Mouse (Mus musculus): ENCODE data around the gene Armh3.
A peak's percentile ranks its signal among the peaks of the same experiment; 100 is the strongest.
"Not testable (repeated sequence)": the region's sequence is repeated elsewhere in the genome, so short reads cannot be mapped to it uniquely, and the experiment has no call there.

Gene Armh3

DNA sequence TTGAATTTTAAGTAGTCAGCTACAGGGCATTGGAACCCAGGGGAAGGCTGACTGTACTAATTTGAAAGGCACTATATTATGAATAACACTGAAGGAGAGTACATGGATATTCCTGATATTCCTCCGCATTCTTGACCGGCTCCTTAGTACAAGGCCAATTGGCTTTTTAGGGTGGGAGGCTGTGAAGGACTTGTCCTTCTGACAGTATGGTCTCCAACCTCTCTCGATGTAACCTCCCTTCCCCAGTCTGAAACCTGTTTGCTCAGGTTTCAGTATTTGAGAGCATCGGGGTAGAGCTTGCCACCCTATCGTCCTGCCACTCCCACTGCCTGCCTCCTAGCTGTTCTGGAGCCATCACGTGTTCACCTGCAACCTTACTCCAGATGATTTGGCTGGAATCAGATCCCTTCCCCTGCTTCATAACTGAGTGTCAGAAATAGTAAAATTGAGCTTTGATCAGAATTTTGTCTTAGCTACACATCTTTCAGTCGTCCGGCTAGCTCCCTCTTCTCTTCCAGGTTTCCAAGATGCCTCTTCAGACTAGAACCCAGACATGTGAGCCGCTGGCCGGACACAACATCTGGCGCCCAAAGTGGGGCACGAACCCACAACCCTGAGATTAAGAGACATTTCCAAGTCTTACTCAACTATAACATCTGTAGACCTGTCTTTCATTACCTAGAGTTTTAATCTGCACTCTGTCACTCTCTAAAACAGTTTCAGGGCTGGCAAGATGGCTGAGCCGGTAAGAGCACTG is 4.1 kb downstream of the Armh3 start:
- ATAC-seq (ENCODE audit: insufficient number of reproducible peaks, low FRiP score, low TSS enrichment), result no peak

DNA sequence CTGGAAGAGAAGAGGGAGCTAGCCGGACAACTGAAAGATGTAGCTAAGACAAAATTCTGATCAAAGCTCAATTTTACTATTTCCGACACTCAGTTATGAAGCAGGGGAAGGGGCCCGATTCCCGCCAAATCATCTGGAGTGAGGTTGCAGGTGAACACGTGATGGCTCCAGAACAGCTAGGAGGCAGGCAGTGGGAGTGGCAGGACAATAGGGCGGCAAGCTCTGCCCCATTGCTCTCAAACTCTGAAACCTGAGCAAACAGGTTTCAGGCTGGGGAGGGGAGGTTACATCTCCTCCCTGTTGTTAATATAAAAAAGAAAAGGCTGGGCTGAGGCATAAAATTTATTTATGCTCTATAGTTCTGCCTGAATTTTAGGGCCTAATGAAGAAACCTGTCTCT is 4.8 kb downstream of the Armh3 start:
- ATAC-seq (ENCODE audit: insufficient number of reproducible peaks, low FRiP score, low TSS enrichment), result not testable (repeated sequence)

DNA sequence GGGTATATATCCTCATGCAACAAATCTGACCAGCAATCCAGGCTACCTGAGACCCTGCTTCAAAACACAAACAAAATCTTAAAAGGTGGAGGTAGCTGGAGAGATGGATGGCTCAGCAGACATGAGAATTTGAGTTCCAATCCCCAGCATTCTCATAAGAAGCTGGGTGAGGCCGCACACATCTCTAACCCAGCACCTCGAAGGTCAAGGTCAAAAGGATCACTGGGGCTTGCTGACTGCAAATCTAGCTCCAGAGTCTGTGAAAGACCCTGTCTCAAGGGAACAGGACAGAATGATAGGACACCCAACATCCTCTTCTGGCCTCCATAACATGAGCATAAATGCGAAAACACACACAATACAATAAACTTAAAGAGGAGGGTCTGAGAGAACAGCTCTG is 7.1 kb downstream of the Armh3 start:
- no peak for ATAC-seq (ENCODE audit: insufficient number of reproducible peaks, low FRiP score, low TSS enrichment)

DNA sequence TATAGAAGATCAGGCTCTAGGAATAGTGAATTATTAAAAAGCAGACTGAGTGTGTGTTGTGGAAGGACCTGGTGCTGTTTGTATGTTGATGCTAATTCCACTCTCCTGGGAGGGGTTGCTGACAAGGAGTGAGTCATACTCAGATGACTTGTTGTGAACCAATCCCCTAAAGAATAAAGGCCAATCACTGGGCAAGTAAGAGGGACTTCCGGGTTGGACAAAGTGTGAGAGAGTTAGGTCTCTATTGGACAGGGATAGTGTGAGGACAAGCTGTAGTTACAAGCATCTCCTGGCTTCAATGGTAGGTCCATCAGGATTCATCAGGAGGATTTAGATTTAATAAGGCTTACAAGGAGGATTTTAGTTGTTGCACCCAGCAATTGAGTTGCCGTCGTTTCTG is 10.1 kb downstream of the Armh3 start:
- ATAC-seq (ENCODE audit: insufficient number of reproducible peaks, low FRiP score, low TSS enrichment), result no peak

DNA sequence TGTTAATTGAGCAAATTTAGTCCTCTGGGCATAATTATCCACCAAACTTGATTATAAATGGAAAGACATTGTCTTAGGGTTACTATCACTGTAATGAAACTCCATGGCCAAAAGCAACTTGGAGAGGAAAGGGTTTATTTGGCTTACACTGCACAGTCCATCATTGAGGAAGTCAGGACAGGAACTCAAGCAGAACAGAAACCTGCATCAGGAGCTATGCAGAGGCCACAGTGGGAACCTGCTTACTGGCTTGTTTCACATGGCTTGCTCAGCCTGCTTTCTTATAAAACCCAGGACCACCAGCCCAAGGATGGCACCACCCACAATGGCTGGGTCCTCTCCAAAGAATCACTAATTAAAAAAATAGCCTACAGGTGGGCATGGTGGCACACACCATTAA is 13.9 kb downstream of the Armh3 start:
- ATAC-seq (ENCODE audit: insufficient number of reproducible peaks, low FRiP score, low TSS enrichment), result no peak

DNA sequence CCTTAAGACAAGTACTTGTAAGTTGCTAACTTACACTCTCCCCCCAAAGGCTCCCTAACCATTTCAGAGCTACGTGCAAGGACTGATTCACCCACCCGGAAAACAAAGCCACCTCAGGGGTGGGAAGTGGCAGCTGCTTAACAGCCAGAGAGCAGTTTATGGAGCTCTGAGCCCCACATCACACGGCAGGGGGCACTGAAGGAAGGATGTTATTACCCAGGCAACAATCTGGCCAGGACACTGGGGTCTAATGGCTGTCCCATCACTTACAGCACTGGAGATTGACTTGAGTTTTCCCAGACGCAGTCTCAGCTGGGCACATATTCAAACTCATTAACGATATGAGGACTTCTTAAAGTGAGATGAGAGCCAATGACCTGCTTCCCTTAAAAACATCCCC is 37.5 kb downstream of the Armh3 start:
- ATAC-seq (ENCODE audit: insufficient number of reproducible peaks, low FRiP score, low TSS enrichment), result no peak

DNA sequence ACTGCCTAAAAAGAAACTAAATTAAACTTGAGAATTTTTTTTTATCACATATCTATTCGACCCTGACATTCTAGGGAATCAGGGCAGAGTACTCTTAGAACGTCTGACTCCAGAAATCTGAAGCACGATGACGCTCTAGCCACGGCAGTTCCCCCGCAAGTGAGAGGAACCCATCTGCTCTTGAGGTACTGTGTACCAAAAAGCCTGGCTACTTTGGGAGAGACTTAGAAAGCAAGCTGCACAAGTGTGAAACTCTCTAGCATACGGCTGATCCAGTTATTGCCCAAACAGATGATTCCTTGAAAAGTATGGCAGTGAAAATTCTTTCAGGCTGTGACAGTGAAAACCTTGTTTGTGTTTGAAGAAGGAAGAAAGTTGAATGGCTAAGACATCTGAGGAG is 41.6 kb downstream of the Armh3 start:
- ATAC-seq (ENCODE audit: insufficient number of reproducible peaks, low FRiP score, low TSS enrichment), result no peak

DNA sequence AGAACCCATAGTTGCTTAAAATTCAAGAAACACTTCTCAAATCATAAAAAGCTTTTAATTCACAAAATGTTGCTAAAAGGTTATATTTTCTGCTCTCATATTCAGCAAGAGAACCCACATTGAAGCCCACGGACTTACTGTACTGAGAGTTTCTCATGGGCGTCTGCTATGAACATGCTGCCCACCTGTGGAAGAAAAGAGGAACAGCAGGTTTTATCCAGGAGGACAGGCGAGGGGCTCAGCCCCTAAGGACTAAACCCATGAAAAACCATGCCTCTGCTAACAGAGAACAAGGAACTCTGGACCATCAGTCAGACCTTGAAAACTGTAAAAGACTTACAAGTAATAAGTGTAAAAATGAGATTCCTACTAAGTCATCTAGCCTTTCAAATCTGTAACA is 45.0 kb downstream of the Armh3 start:
- no peak for ATAC-seq (ENCODE audit: insufficient number of reproducible peaks, low FRiP score, low TSS enrichment)

DNA sequence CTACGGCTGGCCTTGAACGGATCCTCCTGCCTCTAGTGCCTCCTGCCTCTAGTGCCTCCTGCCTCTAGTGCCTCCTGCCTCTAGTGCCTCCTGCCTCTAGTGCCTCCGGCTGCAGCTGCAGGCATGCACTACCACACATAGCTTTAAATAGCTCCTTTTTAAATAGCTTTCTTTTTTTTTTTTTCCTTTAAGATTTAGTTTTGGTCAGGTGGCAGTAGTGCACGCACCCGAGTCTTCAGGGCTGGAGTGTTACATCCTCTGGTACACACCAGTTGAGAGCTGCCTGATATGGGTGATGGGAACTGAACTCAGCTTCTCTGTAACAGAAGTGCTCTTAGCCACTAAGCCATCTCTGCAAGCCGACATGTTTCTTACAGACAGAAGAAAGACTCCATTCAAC is 49.1 kb downstream of the Armh3 start:
- ATAC-seq (ENCODE audit: insufficient number of reproducible peaks, low FRiP score, low TSS enrichment), result no peak

DNA sequence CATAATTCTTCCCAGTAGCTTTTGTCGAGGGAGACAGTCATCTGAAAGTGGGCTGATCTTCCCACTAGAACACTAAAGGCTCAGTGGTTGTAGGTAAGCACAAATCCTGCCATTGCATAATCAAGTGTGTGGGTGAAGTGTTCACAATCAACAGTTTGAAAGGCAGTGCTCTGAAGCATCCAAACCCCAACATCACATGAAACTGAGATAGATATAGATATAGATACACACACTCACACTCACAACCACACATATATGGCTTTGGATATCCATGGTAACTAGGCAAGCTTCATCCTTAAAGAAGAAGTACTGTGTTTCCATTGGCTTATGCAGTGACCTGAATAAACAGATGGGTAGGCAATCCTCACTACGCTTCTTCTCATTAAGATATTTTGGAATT is 50.5 kb downstream of the Armh3 start:
- no peak for ATAC-seq (ENCODE audit: insufficient number of reproducible peaks, low FRiP score, low TSS enrichment)

DNA sequence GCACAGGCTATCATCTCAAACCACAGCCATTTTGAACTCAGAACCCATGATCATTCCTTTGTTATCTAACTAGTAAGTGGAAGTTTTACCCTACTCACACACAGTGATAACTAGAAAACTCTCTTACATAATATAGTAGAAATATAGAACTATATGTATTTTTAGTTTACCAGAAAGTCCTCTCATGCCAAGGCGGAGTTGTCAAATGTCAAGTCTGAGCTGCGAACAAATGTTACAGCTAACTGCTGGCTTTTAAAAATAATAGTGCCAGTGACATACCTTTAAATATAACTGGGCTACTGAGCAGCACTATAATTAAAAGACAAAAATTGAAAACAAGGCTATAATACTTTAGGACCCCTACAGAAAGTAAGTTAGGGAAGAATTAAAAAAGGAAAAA is 51.0 kb downstream of the Armh3 start:
- ATAC-seq (ENCODE audit: insufficient number of reproducible peaks, low FRiP score, low TSS enrichment), result no peak

DNA sequence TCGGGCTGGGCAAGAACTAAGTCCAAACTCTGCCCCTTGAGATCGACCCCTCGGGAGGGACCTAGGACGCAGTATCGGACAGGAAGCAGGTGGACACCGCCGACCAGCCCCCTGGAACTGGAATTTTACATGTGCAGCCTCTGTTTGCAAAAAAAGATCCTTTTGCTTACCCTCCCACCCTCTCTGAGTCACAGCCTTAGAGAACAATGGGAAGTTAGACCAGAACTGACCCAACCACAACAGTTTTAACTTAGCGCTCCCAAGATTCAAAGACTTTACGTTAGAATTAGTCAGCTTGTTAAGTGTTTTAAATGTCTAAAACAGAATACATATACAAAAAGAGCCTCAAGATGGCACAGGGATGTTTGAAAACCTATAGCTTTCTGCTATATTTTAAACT is 51.7 kb downstream of the Armh3 start:
- ATAC-seq (ENCODE audit: insufficient number of reproducible peaks, low FRiP score, low TSS enrichment), result no peak

DNA sequence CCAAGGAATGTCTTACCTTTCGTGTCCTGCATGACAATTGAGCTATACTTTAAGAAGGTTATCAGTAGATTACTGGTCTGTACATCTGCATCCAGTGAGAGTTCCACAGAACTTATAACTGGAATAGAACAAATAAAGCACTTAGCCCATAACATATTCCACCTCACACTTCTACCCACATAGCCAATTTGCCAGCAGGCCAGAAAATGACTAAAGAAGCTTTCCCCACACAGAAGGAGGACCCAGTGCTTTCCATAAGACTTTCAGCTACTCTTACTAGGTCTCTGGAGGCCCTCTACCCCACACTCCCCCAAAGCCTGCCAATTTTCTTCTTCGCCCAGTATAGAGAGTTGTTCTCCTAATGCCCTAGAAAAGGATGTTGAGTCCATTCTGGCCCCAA is 52.3 kb downstream of the Armh3 start:
- no peak for ATAC-seq (ENCODE audit: insufficient number of reproducible peaks, low FRiP score, low TSS enrichment)

DNA sequence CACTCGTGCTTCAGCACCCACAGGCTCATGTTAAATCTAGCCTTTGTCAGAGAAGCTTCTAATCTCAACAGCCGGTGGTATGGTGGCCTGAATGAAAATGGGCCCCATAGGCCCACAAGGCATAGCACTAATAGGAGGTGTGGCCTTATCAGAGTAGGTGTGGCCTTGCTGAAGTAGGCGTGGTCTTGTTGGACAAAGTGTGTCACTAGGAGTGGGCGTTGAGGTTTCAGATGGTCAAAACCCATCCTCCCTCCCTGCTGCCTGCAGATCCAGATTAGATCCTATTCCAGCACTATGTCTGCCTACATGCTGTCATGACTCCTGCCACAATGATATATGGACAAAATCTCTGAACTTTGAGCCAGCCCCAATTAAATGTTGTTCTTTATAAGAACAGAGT is 54.5 kb downstream of the Armh3 start:
- no peak for ATAC-seq (ENCODE audit: insufficient number of reproducible peaks, low FRiP score, low TSS enrichment)

DNA sequence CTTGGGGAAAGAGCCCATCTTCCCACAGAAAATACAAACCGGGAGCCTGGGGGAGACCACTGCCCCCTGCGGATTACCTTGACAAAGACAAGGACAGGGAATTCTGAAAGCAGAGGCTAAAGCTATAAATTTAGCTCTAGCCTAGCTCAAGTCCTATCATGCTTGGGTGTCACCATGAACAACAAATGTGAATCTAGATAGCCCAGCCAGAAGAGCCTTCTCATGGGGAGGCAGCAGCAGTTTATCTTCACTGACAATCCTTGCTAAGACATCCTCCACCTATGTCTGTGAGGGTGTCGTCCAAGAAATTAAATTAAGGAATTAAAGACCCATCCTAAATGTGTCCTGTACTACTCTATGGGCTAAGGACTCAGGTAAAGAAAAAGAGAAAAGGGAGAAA is 60.2 kb downstream of the Armh3 start:
- no peak for ATAC-seq (ENCODE audit: insufficient number of reproducible peaks, low FRiP score, low TSS enrichment)

DNA sequence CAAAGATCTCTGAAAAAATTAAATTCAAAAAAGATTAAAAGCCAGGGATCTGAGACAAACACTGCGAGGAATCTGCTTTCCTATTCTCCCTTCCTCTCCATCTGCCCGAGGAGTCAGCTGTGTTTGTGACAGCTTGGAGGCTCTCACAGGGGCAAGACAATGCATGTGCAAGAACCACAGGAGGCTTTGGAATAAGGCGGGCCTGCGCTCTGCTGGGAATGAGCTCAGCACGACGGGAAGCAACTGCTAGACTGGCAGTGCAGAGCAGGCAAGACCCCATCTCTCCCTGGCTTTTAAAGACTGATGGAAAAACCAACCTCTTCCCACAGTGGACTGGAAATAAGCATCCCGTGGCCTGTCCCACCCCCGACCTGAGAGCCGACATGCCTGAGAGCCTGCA is 60.8 kb downstream of the Armh3 start:
- ATAC-seq (ENCODE audit: insufficient number of reproducible peaks, low FRiP score, low TSS enrichment), result peak; percentile 68; the same call in 1 of the 2 replicates

DNA sequence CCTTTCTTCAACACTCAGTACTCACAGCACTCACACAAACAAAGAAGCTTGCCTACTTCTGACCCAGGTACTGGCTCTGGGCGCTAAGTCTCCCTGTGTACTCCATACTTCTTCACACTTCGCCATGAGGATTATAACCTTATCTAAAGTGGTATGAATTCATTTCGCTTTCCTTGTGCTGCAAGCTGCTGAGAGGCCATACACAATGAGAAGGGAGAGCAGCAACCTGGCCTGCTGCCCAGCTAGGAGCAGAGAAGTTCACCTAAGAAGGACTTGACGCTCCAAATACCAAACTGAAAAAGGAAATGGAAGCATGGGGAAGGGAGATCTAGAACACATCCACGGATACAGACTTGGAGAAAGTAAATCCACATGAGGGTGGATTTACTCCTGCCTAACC is 71.1 kb downstream of the Armh3 start:
- no peak for ATAC-seq (ENCODE audit: insufficient number of reproducible peaks, low FRiP score, low TSS enrichment)

DNA sequence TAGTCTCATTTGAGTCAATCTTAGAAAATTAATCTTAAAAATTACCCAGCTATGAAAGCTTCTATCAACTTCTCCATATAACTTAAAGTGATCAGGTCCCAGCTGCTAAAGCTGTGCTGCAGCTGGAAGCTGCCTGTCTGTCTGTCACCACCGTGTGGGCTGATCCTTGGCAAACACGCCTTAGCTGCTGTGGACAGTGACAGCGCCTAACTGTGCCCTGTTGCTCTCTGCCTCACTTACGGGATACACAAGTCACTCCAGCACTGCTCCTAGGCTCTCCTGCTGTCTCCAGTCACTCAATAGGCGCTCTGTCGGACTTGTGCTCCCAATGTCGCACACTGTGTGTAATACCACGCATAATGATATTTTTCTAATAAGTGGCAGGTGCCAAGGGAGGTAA is 71.9 kb downstream of the Armh3 start:
- no peak for ATAC-seq (ENCODE audit: insufficient number of reproducible peaks, low FRiP score, low TSS enrichment)

DNA sequence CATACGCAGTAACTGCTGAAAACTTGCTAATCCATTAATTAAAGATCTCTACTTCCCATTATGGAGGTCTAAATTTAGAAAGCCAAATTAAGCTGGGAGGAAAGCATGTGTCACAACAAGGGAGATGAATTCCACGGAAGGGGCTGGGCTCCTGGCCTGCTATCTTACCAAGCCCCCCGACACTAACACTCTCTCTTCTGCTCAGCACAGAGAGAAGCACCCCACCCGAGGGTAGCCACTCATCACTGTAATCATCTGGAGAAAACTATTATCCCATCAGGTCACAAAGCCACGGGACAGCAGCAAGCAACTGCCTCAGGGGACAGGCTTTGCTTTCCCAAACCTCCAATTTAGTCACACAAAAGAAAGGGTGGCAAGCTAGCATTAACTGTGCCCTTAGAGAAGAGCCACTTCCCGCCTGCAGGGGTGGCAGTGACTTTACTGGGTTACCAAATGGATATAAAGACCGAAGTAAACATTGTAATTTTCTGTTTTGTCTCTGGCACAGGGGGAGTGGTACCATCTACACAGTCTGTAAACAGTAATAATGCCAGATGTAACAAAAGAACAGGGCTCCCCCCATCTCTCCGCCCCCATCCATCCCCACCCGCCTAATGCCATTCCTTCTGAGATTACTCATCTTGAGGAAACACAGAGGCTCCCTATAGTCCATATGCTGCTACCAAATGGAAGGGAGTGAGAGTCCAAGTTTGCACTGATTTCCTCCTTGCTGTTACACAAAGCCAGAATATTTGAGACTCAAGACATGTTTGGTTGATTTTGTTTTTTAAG is 77.8 kb downstream of the Armh3 start:
- no peak for ATAC-seq (ENCODE audit: insufficient number of reproducible peaks, low FRiP score, low TSS enrichment)

DNA sequence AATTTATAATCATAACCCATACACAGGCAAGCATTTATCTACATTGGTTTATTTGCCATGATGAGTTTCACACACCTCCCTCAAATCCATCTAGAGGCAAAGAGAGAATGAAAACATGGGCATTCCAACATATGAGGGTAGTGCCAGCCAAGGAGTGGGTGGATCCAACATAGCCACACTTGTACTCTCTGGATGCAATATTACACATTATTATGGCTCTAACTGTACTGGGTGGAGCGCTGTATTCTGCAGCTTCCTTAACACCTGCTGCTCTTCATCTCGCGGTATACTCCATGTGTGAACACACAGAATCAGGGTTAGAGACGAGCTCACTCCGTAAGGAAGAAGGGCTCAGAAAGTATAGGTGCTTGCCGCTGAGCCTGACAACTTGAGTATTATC is 79.9 kb downstream of the Armh3 start:
- ATAC-seq (ENCODE audit: insufficient number of reproducible peaks, low FRiP score, low TSS enrichment), result no peak

DNA sequence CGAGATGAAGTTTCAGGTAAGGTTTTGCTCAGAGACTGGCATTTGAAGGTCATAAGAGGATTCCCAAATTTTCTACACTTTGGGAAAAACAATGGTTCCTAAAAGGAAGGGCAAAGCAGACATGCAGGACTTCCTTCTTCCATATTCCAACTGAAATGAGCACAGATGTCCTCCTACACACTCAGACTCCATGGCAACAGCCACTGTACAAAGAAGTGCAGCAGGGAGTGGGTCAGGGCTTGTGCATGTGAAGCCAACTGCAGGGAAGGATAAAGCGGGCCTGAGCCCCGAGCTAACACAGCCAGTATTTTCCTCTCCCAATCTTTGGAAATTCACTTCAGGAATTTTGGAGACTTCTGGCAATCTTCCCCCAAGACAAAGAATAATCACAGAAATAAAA is 80.4 kb downstream of the Armh3 start:
- ATAC-seq (ENCODE audit: insufficient number of reproducible peaks, low FRiP score, low TSS enrichment), result no peak

DNA sequence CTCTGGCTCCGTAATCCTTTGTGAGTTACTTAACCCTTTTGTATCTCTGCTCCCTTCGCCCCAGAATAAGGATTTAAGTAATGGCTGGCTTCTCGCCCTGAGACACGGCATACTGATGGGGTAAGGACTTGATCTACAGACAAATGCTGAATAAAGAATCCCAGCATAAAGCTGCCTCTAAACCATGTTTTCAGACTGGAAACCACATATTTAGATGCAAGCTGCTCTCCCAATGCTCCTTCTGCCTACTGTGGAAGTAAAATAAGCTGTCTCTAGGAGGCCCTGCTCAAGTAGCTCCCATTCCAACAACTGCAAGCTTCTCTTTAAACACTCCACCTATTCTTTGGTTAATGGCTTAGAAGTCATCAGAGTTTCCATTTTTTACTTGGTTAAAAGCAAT is 81.8 kb downstream of the Armh3 start:
- ATAC-seq (ENCODE audit: insufficient number of reproducible peaks, low FRiP score, low TSS enrichment), result no peak
